Mouse (Mus musculus): ENCODE results near the gene Myh7b. TPM values are rescaled to one million over a fixed set of nuclear protein-coding genes. Genes with fewer than 3 reads are reported as not detected.

The Myh7b gene
- polyA plus RNA-seq, 1 experiment from 2014 or later: 0.69 TPM

DNA sequence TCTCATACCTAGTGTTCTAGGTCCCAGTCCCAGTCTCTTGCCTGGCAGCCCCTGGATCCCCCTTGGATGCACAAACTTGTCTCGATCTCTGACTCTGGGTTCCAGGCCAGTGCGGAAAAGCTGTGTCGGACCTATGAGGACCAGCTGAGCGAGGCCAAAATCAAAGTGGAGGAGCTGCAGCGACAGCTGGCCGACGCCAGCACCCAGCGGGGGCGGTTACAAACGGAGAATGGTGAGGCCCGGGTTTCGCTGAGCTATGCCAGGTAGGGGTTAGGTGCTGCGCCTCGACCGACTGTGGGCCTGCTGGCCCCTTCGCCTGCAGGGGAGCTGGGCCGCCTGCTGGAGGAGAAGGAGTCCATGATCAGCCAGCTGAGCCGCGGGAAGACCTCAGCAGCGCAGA, 19.1 kb downstream of the Myh7b start:
- no peak overlapping the region for H3K27ac ChIP-seq
- WGBS: 11% methylated on average over 20 of the region's 20 CpGs
- peak; percentile 44 for DNase-seq (ENCODE audit: low spot score)
- H3K4me1 ChIP-seq (replicated peaks): peaks cover 56% of the 10 kb centered on the region
- peak overlapping the region; percentile 25 for H3K4me3 ChIP-seq
- H3K9me3 ChIP-seq: no peaks in the 10 kb centered on the region
- H3K36me3 ChIP-seq: peaks cover 44% of the 10 kb centered on the region
- peaks cover 100% of the 10 kb centered on the region for H3K27me3 ChIP-seq (ENCODE audit: insufficient read depth, poor library complexity, severe bottlenecking)

DNA sequence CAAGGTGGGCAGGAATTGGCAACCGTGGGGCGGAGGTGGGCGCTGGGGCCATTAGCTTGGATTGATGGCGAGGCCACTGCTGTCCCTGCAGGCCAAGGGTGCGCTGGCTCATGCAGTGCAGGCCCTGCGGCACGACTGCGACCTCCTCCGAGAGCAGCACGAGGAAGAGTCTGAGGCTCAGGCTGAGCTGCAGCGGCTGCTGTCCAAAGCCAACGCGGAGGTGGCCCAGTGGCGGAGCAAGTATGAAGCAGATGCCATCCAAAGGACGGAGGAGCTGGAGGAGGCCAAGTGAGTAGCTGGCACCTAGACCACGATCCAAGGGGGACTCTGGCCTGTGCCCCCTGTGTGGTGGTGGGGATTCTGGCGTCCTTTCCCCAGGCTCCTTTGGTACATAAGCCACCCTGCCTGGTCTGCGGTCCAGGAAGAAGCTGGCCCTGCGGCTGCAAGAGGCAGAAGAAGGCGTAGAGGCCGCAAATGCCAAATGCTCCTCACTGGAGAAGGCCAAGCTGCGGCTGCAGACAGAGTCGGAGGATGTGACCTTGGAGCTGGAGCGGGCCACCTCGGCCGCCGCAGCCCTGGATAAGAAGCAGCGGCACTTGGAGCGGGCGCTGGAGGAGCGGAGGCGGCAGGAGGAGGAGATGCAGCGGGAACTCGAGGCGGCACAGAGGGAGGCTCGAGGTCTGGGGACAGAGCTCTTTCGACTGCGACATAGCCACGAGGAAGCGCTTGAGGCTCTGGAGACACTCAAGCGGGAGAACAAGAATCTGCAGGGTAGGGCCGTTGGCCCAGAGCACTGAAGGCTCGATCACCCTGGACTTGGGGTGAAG, 19.8 kb downstream of the Myh7b start:
- 0 out of 2 replicates have a peak overlapping the region, but pooled peaks have one; percentile 13 for H3K27ac ChIP-seq
- 12% methylated on average over 43 of the region's 43 CpGs for WGBS
- peak overlapping the region; percentile 25 for H3K4me3 ChIP-seq
- H3K27me3 ChIP-seq (ENCODE audit: insufficient read depth, poor library complexity, severe bottlenecking): peaks cover 94% of the 10 kb centered on the region
- H3K4me1 ChIP-seq (replicated peaks): peaks cover 55% of the 10 kb centered on the region
- H3K9me3 ChIP-seq: no peaks in the 10 kb centered on the region
- H3K36me3 ChIP-seq: peaks cover 50% of the 10 kb centered on the region
- peak; percentile 44 for DNase-seq (ENCODE audit: low spot score)

DNA sequence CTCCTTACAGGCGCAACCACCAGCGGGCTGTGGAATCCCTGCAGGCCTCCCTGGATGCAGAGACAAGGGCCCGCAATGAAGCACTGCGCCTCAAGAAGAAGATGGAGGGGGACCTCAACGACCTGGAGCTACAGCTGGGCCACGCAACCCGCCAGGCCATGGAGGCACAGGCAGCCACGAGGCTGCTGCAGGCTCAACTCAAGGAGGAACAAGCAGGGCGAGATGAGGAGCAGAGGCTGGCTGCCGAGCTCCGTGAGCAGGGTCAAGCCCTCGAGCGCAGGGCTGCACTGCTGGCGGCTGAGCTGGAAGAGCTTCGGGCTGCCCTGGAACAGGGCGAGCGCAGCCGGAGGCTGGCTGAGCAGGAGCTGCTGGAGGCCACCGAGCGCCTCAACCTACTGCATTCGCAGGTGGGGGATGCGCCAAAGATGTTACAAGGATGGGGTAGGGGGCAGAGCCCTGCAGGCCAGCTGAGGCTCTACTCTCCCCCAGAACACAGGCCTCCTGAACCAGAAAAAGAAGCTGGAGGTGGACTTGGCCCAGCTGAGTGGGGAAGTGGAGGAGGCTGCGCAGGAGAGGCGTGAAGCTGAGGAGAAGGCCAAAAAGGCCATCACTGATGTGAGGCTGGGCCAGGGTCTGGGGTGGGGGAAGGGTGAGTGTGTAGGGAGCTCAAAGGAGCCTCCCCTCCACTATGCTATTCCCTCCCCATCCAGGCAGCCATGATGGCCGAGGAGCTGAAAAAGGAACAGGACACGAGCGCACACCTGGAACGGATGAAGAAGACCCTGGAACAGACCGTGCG, 21.3 kb downstream of the Myh7b start:
- peaks cover 66% of the 10 kb centered on the region for H3K36me3 ChIP-seq
- H3K27ac ChIP-seq: no peak overlapping the region
- 0 out of 2 replicates have a peak overlapping the region, but pooled peaks have one; percentile 1 for H3K4me3 ChIP-seq
- DNase-seq (ENCODE audit: low spot score): peak; percentile 12
- 65% methylated on average over 30 of the region's 30 CpGs for WGBS
- H3K9me3 ChIP-seq: no peaks in the 10 kb centered on the region
- H3K4me1 ChIP-seq (replicated peaks): peaks cover 48% of the 10 kb centered on the region
- H3K27me3 ChIP-seq (ENCODE audit: insufficient read depth, poor library complexity, severe bottlenecking): peaks cover 79% of the 10 kb centered on the region

DNA sequence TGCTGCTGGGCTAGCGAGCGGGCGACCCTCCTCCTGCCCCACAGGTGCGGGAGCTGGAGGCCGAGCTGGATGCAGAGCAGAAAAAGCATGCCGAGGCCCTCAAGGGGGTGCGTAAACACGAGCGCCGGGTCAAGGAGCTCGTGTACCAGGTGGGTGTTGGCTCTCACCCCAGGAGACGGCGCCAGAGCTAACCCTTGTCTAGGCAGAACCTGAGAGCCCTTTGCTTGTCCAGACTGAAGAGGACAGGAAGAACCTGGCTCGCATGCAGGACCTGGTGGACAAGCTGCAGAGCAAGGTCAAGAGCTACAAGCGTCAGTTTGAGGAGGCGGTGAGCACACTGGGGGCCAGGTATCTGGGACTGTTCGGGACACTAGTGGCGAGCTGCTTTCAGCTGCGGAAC, 22.1 kb downstream of the Myh7b start:
- H3K36me3 ChIP-seq: peaks cover 73% of the 10 kb centered on the region
- 61% methylated on average over 19 of the region's 19 CpGs for WGBS
- peaks cover 71% of the 10 kb centered on the region for H3K27me3 ChIP-seq (ENCODE audit: insufficient read depth, poor library complexity, severe bottlenecking)
- peaks cover 48% of the 10 kb centered on the region for H3K4me1 ChIP-seq (replicated peaks)
- H3K9me3 ChIP-seq: no peaks in the 10 kb centered on the region
- peak overlapping the region; percentile 1; the same call in 1 of the 2 replicates for H3K4me3 ChIP-seq
- DNase-seq (ENCODE audit: low spot score): no peak
- no peak overlapping the region for H3K27ac ChIP-seq

DNA sequence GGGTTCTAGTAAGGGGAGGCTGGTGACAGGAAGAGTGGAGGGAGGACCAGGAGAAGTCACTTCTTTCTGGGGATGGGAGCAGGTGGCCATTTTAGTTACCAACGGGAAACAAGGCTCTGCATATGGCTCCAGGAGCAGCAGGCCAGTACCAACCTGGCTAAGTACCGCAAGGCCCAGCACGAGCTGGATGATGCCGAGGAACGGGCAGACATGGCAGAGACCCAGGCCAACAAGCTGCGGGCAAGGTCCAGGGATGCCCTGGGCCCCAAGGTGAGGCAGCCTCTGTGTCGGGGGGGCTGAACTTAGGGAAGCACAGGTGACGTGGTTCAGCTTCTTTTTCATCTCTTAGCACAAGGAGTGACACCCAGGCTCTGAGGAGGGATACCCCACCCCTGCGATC, 22.7 kb downstream of the Myh7b start:
- H3K27me3 ChIP-seq (ENCODE audit: insufficient read depth, poor library complexity, severe bottlenecking): peaks cover 65% of the 10 kb centered on the region
- 94% methylated on average over 9 of the region's 9 CpGs for WGBS

DNA sequence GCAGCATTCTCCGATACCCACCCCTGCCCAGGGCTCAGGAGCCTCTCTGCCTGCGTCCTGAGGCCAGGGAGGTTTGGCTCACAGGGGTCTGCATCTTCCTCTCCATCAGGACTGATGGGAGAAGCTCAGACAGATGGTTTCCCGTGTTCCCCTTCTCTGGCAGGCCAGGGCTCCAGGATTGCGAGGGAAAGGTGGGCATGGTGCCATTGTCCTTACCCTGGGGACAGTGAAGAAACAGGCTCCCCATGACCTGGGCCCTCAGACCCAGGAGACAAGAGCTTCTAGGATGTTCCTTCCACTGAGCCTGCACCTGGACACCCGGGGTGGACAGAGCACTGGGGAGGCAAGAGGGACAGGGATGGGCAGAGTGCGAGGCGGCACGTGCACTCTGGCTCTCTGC, 23.6 kb downstream of the Myh7b start:
- DNase-seq (ENCODE audit: low spot score): no peak
- peaks cover 35% of the 10 kb centered on the region for H3K4me1 ChIP-seq (replicated peaks)
- no peak overlapping the region for H3K27ac ChIP-seq
- WGBS: 93% methylated on average over 8 of the region's 8 CpGs
- peaks cover 85% of the 10 kb centered on the region for H3K36me3 ChIP-seq
- no peaks in the 10 kb centered on the region for H3K9me3 ChIP-seq
- peaks cover 56% of the 10 kb centered on the region for H3K27me3 ChIP-seq (ENCODE audit: insufficient read depth, poor library complexity, severe bottlenecking)
- H3K4me3 ChIP-seq: no peak overlapping the region

More for the DNA sequence above, 22.7 kb downstream of the Myh7b start:
- H3K9me3 ChIP-seq: no peaks in the 10 kb centered on the region
- peaks cover 77% of the 10 kb centered on the region for H3K36me3 ChIP-seq
- no peak overlapping the region for H3K27ac ChIP-seq
- H3K4me3 ChIP-seq: no peak overlapping the region
- H3K4me1 ChIP-seq (replicated peaks): peaks cover 43% of the 10 kb centered on the region
- DNase-seq (ENCODE audit: low spot score): no peak

DNA sequence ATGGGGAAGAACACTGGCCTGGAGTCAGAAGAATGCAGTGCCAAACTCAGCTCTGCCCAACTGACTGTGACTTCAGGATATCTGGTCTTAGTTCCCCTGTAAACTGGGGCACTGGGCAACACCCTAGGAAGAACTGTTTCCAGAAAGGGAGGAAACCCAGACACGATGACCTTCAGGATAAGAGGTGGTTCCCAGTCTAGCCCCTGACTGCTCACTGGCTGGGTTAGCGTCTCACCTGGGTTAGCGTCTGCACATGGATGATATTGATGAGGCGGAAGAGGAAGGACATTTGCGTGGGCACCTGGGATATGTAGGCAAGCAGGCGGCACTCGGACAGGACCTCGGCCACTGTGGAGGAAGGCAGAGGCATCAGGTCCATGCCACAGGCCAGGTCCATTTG, 24.9 kb downstream of the Myh7b start:
- peaks cover 25% of the 10 kb centered on the region for H3K4me1 ChIP-seq (replicated peaks)
- no peaks in the 10 kb centered on the region for H3K9me3 ChIP-seq
- no peak overlapping the region for H3K4me3 ChIP-seq
- H3K27ac ChIP-seq: no peak overlapping the region
- peaks cover 42% of the 10 kb centered on the region for H3K27me3 ChIP-seq (ENCODE audit: insufficient read depth, poor library complexity, severe bottlenecking)
- DNase-seq (ENCODE audit: low spot score): no peak
- WGBS: 97% methylated on average over 8 of the region's 8 CpGs
- peaks cover 99% of the 10 kb centered on the region for H3K36me3 ChIP-seq

DNA sequence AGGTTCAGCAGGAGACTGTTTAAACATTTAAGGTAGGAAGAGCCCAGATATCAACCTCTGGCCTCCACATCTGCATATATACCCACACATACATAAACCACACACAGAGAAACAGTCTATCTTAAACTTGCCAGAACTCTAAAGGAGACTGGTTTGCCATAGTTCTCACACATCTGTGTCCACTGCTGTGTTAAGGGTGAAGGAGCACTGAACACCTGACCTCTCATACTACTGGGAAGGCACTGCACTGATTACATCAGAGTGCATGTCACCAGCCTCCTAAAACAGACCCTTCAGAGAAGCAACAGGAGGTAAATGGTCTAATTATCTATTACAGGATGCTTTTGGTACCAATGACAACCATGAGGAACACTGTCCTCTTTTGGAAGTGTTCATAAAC, 25.9 kb downstream of the Myh7b start:
- Histone ChIP-seq H3K4me1 (replicated peaks) (peaks cover 23% of the 10 kb centered on the region), H3K27ac (no peak overlapping the region), H3K4me3 (no peak overlapping the region), H3K36me3 (peaks cover 100% of the 10 kb centered on the region), H3K27me3 (ENCODE audit: insufficient read depth, poor library complexity, severe bottlenecking) (peaks cover 33% of the 10 kb centered on the region), H3K9me3 (no peaks in the 10 kb centered on the region)
- no peak for DNase-seq (ENCODE audit: low spot score)

DNA sequence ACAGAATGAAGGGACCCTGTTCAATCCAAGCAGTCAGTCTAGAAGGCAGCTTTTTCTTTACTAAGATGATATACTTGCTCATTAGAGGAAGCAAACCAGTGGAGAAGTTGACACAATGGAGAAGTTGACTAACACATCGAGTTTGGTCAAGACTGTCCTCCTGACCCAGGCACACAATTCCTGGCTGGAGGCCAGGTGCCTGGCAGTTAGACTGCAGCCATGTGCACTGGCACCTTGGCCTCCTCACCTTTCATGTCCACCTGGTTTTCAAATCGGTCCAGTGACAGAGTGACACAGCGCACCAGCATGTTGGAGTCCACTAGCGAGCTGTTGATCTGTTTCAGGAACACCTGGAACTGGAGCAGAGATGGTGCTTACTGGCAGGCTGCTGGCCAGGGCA, 26.4 kb downstream of the Myh7b start:
- H3K9me3 ChIP-seq: no peaks in the 10 kb centered on the region
- WGBS: 97% methylated on average over 4 of the region's 4 CpGs
- no peak overlapping the region for H3K4me3 ChIP-seq
- H3K4me1 ChIP-seq (replicated peaks): peaks cover 19% of the 10 kb centered on the region
- no peak overlapping the region for H3K27ac ChIP-seq
- peaks cover 28% of the 10 kb centered on the region for H3K27me3 ChIP-seq (ENCODE audit: insufficient read depth, poor library complexity, severe bottlenecking)
- no peak for DNase-seq (ENCODE audit: low spot score)
- peaks cover 100% of the 10 kb centered on the region for H3K36me3 ChIP-seq

DNA sequence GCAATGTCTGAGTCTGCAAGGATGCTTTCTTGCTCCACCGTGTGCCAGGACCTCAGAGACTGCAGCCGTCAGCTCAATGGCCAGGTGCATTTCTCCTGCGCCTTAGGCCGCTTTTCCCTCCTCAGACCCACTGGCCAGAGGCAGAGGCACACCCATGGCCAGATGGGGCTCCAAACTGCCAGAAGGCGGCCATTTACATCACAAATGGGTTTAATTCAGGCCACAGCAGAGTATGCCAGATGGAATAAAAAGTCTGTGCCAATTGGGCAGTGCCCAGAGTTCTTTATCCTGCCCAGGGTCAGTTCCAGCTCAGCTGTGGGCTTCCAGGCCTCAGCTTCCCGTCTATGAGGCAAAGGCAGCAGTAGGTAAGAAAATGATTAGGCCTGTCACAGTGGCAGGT, 29.6 kb downstream of the Myh7b start:
- no peak for DNase-seq (ENCODE audit: low spot score)
- no peaks in the 10 kb centered on the region for H3K27me3 ChIP-seq (ENCODE audit: insufficient read depth, poor library complexity, severe bottlenecking)
- H3K4me1 ChIP-seq (replicated peaks): peaks cover 12% of the 10 kb centered on the region; the same call in 1 of the 2 replicates
- H3K36me3 ChIP-seq: peaks cover 100% of the 10 kb centered on the region
- peak overlapping the region; percentile 46; the same call in 1 of the 2 replicates for H3K27ac ChIP-seq
- WGBS: 85% methylated on average over 6 of the region's 6 CpGs
- H3K9me3 ChIP-seq: no peaks in the 10 kb centered on the region
- no peak overlapping the region for H3K4me3 ChIP-seq

DNA sequence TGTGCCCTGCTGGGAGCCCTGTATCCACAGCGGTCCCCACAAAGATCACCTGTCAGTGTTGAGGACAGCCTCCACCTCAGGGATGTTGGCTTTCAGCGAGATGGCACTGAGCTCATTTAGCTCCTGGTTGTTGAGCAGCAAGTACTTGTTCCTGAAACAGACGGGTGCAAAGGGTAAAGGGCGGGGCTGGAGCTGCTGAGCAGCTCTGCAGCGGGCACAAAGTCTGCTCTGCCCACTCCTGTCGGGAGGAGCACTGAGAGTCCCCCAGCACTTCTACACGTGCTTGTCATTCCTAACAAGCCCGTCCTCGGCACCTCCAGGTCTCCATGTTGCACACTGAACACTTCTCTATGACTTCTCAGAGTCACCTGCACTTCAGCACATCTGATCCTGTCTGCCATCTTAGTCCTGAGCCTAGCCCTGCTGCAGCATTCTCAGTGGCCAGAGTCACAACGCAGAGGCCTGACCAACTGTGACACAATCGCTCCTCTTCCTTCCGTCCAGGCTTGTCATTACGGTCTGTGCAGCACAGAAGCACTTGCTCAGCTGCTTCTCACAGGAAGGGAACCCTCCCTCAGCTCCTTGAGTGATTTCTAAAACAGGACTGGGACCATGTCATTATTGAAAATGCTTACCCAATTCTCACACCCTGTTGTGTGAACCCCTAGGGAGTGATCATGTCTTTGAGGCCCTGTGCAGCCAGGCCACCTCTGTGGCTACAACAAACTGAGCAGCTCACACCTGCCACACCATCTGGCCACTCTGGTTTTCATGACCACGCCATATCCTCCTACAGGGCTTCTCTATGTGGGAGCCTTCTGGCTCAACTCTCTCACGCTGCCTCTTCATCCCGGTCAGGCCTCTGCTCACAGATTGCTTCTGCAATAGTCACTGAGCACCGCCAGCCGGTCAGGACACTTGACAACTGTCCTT, 30.8 kb downstream of the Myh7b start:
- 82% methylated on average over 18 of the region's 18 CpGs for WGBS
- H3K4me1 ChIP-seq (replicated peaks): peaks cover 12% of the 10 kb centered on the region; the same call in 1 of the 2 replicates
- H3K4me3 ChIP-seq: no peak overlapping the region
- no peaks in the 10 kb centered on the region for H3K9me3 ChIP-seq
- peaks cover 99% of the 10 kb centered on the region for H3K36me3 ChIP-seq
- DNase-seq (ENCODE audit: low spot score): peak; percentile 19
- H3K27me3 ChIP-seq (ENCODE audit: insufficient read depth, poor library complexity, severe bottlenecking): no peaks in the 10 kb centered on the region
- peak overlapping the region; percentile 19 for H3K27ac ChIP-seq

DNA sequence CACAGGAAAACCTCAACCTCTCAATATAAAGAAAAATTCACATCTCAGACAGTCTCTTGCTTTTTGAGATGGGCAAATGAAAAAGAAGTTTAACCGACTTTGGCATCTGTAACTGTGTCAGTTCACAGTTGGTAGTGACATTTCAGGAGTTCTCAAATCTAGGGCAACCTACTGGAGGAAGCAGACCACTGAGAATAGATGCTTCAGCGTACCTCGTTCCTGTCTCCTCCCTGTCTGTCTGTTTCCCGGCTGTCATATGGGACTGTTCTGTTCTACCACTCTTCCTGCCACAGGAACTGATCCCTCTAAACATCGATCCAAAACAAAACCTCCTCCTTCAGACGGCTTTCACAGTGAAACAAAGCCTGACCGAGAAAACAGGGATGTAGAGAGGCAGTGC, 34.7 kb downstream of the Myh7b start:
- 85% methylated on average over 7 of the region's 7 CpGs for WGBS
- Histone ChIP-seq H3K4me1 (replicated peaks) (peaks cover 11% of the 10 kb centered on the region; the same call in 1 of the 2 replicates), H3K4me3 (no peak overlapping the region), H3K9me3 (no peaks in the 10 kb centered on the region), H3K27me3 (ENCODE audit: insufficient read depth, poor library complexity, severe bottlenecking) (no peaks in the 10 kb centered on the region), H3K36me3 (peaks cover 99% of the 10 kb centered on the region), H3K27ac (no peak overlapping the region)
- DNase-seq (ENCODE audit: low spot score): no peak
